Mouse (Mus musculus): ENCODE data around the gene Cblb.

DNA sequence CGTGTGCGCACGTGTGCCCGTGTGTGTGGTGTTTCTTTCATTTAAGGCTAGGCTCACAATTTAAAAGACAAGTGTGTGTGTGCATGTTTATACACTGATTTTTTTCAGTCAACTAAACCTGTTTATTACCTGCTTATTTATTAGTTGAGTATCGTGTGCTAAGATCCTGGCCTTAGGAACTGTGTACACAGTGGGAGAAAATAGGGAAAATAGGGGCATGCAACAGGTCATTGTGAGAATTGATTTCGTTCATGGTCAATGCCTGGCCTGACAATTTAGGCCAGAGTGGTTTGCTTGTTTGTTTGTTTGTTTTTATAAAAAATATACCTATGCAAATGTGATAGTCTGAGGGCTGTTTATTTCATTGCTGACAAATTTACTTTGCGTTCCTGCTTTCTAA, 13.5 kb downstream of the Cblb start:
- TF ChIP-seq CTCF (IDR thresholded peaks at IDR 0.05; ENCODE audit: borderline replicate concordance, control insufficient read depth, extremely low read depth, insufficient read depth, low read length, poor library complexity) (no peak), POLR2A (IDR thresholded peaks at IDR 0.05; ENCODE audit: control insufficient read depth, extremely low read depth, insufficient read depth, low read length, poor library complexity) (no peak)

Measured in thymus, adult 2 months (tissue).